Mouse (Mus musculus) small intestine, adult 2 months (tissue): ENCODE results near the gene Slc35d3. TPM values are rescaled to one million over a fixed set of nuclear protein-coding genes. Genes with fewer than 3 reads are reported as not detected.

ENCODE experiments used
- H3K27ac ChIP-seq: fragments of 200-500 bp; 2 replicates; pipeline ENCODE4 v1.5.1; 2012; ENCODE audit warnings: low read depth, low read length, control low read depth, inconsistent platforms; ENCODE audit not compliant: insufficient read depth
- H3K27me3 ChIP-seq: fragments of 200-500 bp; 2 replicates; pipeline ENCODE4 v1.6.1; 2012; ENCODE audit warnings: mild to moderate bottlenecking, moderate library complexity, low read length, inconsistent platforms; ENCODE audit not compliant: control insufficient read depth, insufficient read depth
- H3K36me3 ChIP-seq: fragments of 200-500 bp; 2 replicates; pipeline ENCODE4 v1.6.1; 2012; ENCODE audit warnings: mild to moderate bottlenecking, low read length, control low read depth, inconsistent platforms; ENCODE audit not compliant: control insufficient read depth, insufficient read depth
- H3K4me1 ChIP-seq: fragments of 200-500 bp; 2 replicates; pipeline ENCODE4 v1.6.1; 2012; ENCODE audit warnings: low read length, inconsistent platforms, mixed read lengths; ENCODE audit not compliant: control insufficient read depth, insufficient read depth, insufficient read length
- H3K4me3 ChIP-seq: fragments of 200-500 bp; 2 replicates; pipeline ENCODE4 v1.5.1; 2012; ENCODE audit warnings: low read depth, mild to moderate bottlenecking, control low read depth, inconsistent platforms, low read length, moderate library complexity
- CTCF ChIP-seq: fragments of 200-500 bp; IDR thresholded peaks from 2 replicates; pipeline ENCODE4 v1.5.1; 2012; ENCODE audit warnings: low read depth, mild to moderate bottlenecking, control low read depth, inconsistent platforms, low read length, moderate library complexity, mixed read lengths; ENCODE audit not compliant: insufficient replicate concordance, insufficient read length; ENCODE audit errors: extremely low read depth
- POLR2A ChIP-seq: fragments of 200-500 bp; IDR thresholded peaks from 2 replicates; pipeline ENCODE4 v1.6.1; 2012; ENCODE audit warnings: low read depth, mild to moderate bottlenecking, control low read depth, inconsistent platforms, low read length, moderate library complexity
- WGBS: fragments of 180-500 bp; shearing (Covaris S2); methylation state at CpG from one replicate; pipeline ENCODE4 v1.1.7; 2018; 5-methylcytosine and 5-hydroxymethylcytosine counted together
- polyA plus RNA-seq: library from polyadenylated mRNA; depleted of rRNA; stranded (reverse); fragments of >200 nt; gene quantifications from 2 replicates; pipeline ENCODE4 v1.2.3, GENCODE M21; 2012

Slc35d3 gene
- polyA plus RNA-seq, 1 experiment = 0.94 TPM

- no peak for TF ChIP-seq POLR2A
- 72% methylated on average over 4 of the region's 4 CpGs for WGBS
- Histone ChIP-seq H3K4me1 (no peaks in the 10 kb centered on the region), H3K4me3 (no peak overlapping the region), H3K27ac (no peak overlapping the region), H3K36me3 (peaks cover 23% of the 10 kb centered on the region), H3K27me3 (no peaks in the 10 kb centered on the region)
Observed at GRCm38 (mm10) chr10:19884409-19884808, 33.1 kb upstream of the Slc35d3 start.

GRCm38 (mm10) chr10:19880437-19880836, 29.2 kb upstream of the Slc35d3 start:
- H3K36me3 ChIP-seq = peaks cover 5% of the 10 kb centered on the region
- no peaks in the 10 kb centered on the region for H3K27me3 ChIP-seq
- 82% methylated on average over 3 of the region's 3 CpGs for WGBS
- no peak overlapping the region for H3K27ac ChIP-seq
- TF ChIP-seq CTCF = no peak
- TF ChIP-seq POLR2A = no peak
- H3K4me1 ChIP-seq = no peaks in the 10 kb centered on the region
- H3K4me3 ChIP-seq = no peak overlapping the region

GRCm38 (mm10) chr10:19879161-19879560, 27.9 kb upstream of the Slc35d3 start:
- H3K36me3 ChIP-seq = peaks cover 3% of the 10 kb centered on the region; the same call in 1 of the 2 replicates
- H3K4me3 ChIP-seq = no peak overlapping the region
- TF ChIP-seq POLR2A = no peak
- TF ChIP-seq CTCF = no peak
- no peaks in the 10 kb centered on the region for H3K4me1 ChIP-seq
- no peaks in the 10 kb centered on the region for H3K27me3 ChIP-seq
- 70% methylated on average over 6 of the region's 6 CpGs for WGBS
- H3K27ac ChIP-seq = no peak overlapping the region

GRCm38 (mm10) chr10:19877679-19878078, 26.4 kb upstream of the Slc35d3 start:
- TF ChIP-seq CTCF (no peak), POLR2A (no peak)
- H3K27ac ChIP-seq = no peak overlapping the region
- H3K27me3 ChIP-seq = no peaks in the 10 kb centered on the region
- H3K4me1 ChIP-seq = no peaks in the 10 kb centered on the region
- no peak overlapping the region for H3K4me3 ChIP-seq
- 84% methylated on average over 9 of the region's 9 CpGs for WGBS
- peaks cover 4% of the 10 kb centered on the region for H3K36me3 ChIP-seq

- no peak for TF ChIP-seq POLR2A
- TF ChIP-seq CTCF = no peak
- Histone ChIP-seq H3K27ac (no peak overlapping the region), H3K4me1 (no peaks in the 10 kb centered on the region), H3K4me3 (no peak overlapping the region), H3K27me3 (no peaks in the 10 kb centered on the region), H3K36me3 (peaks cover 4% of the 10 kb centered on the region)
- 57% methylated on average over 8 of the region's 8 CpGs for WGBS
Observed at GRCm38 (mm10) chr10:19877257-19877656, 26.0 kb upstream of the Slc35d3 start.

GRCm38 (mm10) chr10:19876669-19877068, 25.4 kb upstream of the Slc35d3 start:
- Histone ChIP-seq H3K4me1 (no peaks in the 10 kb centered on the region), H3K27me3 (no peaks in the 10 kb centered on the region), H3K4me3 (no peak overlapping the region), H3K27ac (no peak overlapping the region), H3K36me3 (peaks cover 3% of the 10 kb centered on the region; the same call in 1 of the 2 replicates)
- no peak for TF ChIP-seq CTCF
- TF ChIP-seq POLR2A = no peak
- 83% methylated on average over 7 of the region's 7 CpGs for WGBS

GRCm38 (mm10) chr10:19875346-19875745, 24.1 kb upstream of the Slc35d3 start:
- Histone ChIP-seq H3K27me3 (no peaks in the 10 kb centered on the region), H3K4me3 (no peak overlapping the region), H3K27ac (no peak overlapping the region), H3K4me1 (no peaks in the 10 kb centered on the region), H3K36me3 (peaks cover 3% of the 10 kb centered on the region; the same call in 1 of the 2 replicates)
- 79% methylated on average over 5 of the region's 5 CpGs for WGBS
- TF ChIP-seq CTCF (no peak), POLR2A (no peak)
